Mouse (Mus musculus): Measurements from ENCODE around the gene Mrpl39.

The Mrpl39 gene

DNA sequence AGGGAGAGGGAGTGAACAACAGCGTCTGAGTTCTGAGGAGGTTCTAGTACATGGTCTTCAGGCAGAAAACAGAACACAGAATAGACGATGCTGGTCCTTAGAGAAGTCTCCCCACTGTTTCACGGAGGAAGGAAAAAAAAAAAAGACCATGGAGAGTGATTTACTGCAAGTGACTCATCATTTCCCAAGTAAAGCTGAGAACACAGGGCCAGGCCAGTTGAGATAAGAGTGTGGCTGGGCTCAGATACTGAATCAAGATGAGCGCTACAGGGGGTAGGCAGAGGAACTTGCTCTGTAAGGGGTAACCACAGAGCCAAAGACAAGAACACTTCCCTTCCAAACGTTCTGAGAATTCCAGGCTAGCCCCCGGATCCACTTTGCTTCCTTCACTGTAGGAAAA lies 36.8 kb downstream of the Mrpl39 start:
- in situ Hi-C loops (cut with MseI, MboI) = no loop called here

- in situ Hi-C loops (cut with MseI, MboI) = no loop called here
Observed at GRCm38 (mm10) chr16:84696178-84696577, 39.4 kb downstream of the Mrpl39 start.

- in situ Hi-C loops (cut with MseI, MboI) = no loop called here
Observed at GRCm38 (mm10) chr16:84681991-84682390, 53.6 kb downstream of the Mrpl39 start.

GRCm38 (mm10) chr16:84680760-84681159 lies 54.8 kb downstream of the Mrpl39 start:
- in situ Hi-C loops (cut with MseI, MboI) = no loop called here

GRCm38 (mm10) chr16:84677292-84677691 lies 58.2 kb downstream of the Mrpl39 start:
- in situ Hi-C loops (cut with MseI, MboI) = no loop called here

Measured in mouse trophoblast stem cell (cell line).